Mouse (Mus musculus) CH12.LX (cell line): Measurements from ENCODE around the gene Il27ra. TPM values are rescaled to one million over a fixed set of nuclear protein-coding genes. Genes with fewer than 3 reads are reported as not detected.
A peak's percentile ranks its signal among the peaks of the same experiment; 100 is the strongest.

ENCODE experiments used
- DNase-seq: peaks from one replicate; pipeline ENCODE4 v3.0.0-alpha.2; 2013; ENCODE audit errors: extremely low read depth
- H3K27ac ChIP-seq: 2 replicates; pipeline ENCODE4 v1.5.1; 2012; ENCODE audit warnings: low read depth, mild to moderate bottlenecking, control low read depth, moderate library complexity; ENCODE audit not compliant: insufficient read depth
- H3K27me3 ChIP-seq: replicated peaks from 2 replicates; pipeline ENCODE3; 2012; ENCODE audit warnings: inconsistent platforms
- H3K36me3 ChIP-seq, 2 experiments: replicated peaks in 1 of 2; 2 replicates each; pipeline versions ENCODE3 to v1.6.1; 2012; ENCODE audit warnings: inconsistent platforms in 1 of 2, low read length in 1 of 2, mild to moderate bottlenecking in 1 of 2, mixed read lengths in 1 of 2, moderate library complexity in 1 of 2; ENCODE audit not compliant: control insufficient read depth in 1 of 2, insufficient read depth in 1 of 2
- H3K4me1 ChIP-seq, 2 experiments: 2 replicates each; pipeline ENCODE4 v1.6.1; 2012; ENCODE audit warnings: inconsistent platforms in 1 of 2, moderate library complexity in 1 of 2; ENCODE audit not compliant: insufficient read depth in 2 of 2, control insufficient read depth in 1 of 2
- H3K4me2 ChIP-seq: 2 replicates; pipeline ENCODE4 v1.6.1; 2012; ENCODE audit warnings: low read depth, mild to moderate bottlenecking, control low read depth; ENCODE audit not compliant: poor library complexity, insufficient read depth, severe bottlenecking
- H3K4me3 ChIP-seq, 3 experiments: fragments of 150-350 bp in 1 of 3; sonication (generic) in 1 of 3; replicated peaks in 1 of 3; 2 replicates each; pipeline versions ENCODE3 to v1.5.1; 2011 to 2012; ENCODE audit warnings: low read depth in 2 of 3, low read length in 2 of 3, mild to moderate bottlenecking in 2 of 3, moderate library complexity in 2 of 3, control low read depth in 1 of 3, improper control_type of control experiment in 1 of 3, inconsistent platforms in 1 of 3, mixed read lengths in 1 of 3; ENCODE audit not compliant: poor library complexity in 1 of 3
- H3K79me2 ChIP-seq: replicated peaks from 2 replicates; pipeline ENCODE4 v1.6.1; 2012; ENCODE audit warnings: mild to moderate bottlenecking, moderate library complexity; ENCODE audit not compliant: control insufficient read depth, poor library complexity, insufficient read depth, severe bottlenecking; ENCODE audit errors: extremely low read depth
- H3K9ac ChIP-seq: 2 replicates; pipeline ENCODE4 v1.6.1; 2012; ENCODE audit warnings: low read depth, mild to moderate bottlenecking, control low read depth, moderate library complexity; ENCODE audit not compliant: insufficient read depth
- H3K9me3 ChIP-seq: replicated peaks from 2 replicates; pipeline ENCODE3; 2012; ENCODE audit warnings: low read length, inconsistent platforms, mixed read lengths
- BHLHE40 ChIP-seq: IDR thresholded peaks from 2 replicates; pipeline ENCODE4 v1.6.1; 2011; ENCODE audit warnings: mild to moderate bottlenecking, low read depth, low read length, improper control_type of control experiment
- CHD1 ChIP-seq: IDR thresholded peaks from 2 replicates; pipeline ENCODE4 v1.6.1; 2012; ENCODE audit warnings: low read depth, low read length, improper control_type of control experiment, inconsistent platforms
- CHD2 ChIP-seq: IDR thresholded peaks from 2 replicates; pipeline ENCODE4 v1.6.1; 2011; ENCODE audit warnings: low read length, improper control_type of control experiment
- CTCF ChIP-seq, 2 experiments: IDR thresholded peaks in 1 of 2; conservative IDR thresholded peaks in 1 of 2; 2 replicates each; pipeline ENCODE4 v1.5.1; 2011 to 2012; ENCODE audit warnings: low read depth in 2 of 2, low read length in 2 of 2, improper control_type of control experiment in 1 of 2, inconsistent platforms in 1 of 2, mild to moderate bottlenecking in 1 of 2, moderate library complexity in 1 of 2
- E2F4 ChIP-seq: IDR thresholded peaks from 2 replicates; pipeline ENCODE4 v1.6.1; 2011; ENCODE audit warnings: low read depth, low read length, improper control_type of control experiment; ENCODE audit not compliant: insufficient replicate concordance
- ETS1 ChIP-seq: conservative IDR thresholded peaks from 2 replicates; pipeline ENCODE4 v1.6.1; 2012; ENCODE audit warnings: low read depth, mild to moderate bottlenecking, inconsistent platforms, low read length, improper control_type of control experiment, moderate library complexity
- HCFC1 ChIP-seq: IDR thresholded peaks from 2 replicates; pipeline ENCODE4 v1.6.1; 2012; ENCODE audit warnings: low read depth, mild to moderate bottlenecking, inconsistent platforms, low read length, improper control_type of control experiment
- IRF4 ChIP-seq: IDR thresholded peaks from 2 replicates; pipeline ENCODE4 v1.6.1; 2014; ENCODE audit warnings: low read depth, mild to moderate bottlenecking, inconsistent platforms, low read length, improper control_type of control experiment
- JUN ChIP-seq: IDR thresholded peaks from 2 replicates; pipeline ENCODE4 v1.6.1; 2011; ENCODE audit warnings: low read depth, mild to moderate bottlenecking, low read length, improper control_type of control experiment, moderate library complexity; ENCODE audit not compliant: insufficient read depth
- KAT2A ChIP-seq: IDR thresholded peaks from 2 replicates; pipeline ENCODE4 v1.6.1; 2012; ENCODE audit warnings: low read length, improper control_type of control experiment, inconsistent platforms; ENCODE audit not compliant: insufficient replicate concordance
- MAX ChIP-seq: IDR thresholded peaks from 2 replicates; pipeline ENCODE4 v1.6.1; 2011; ENCODE audit warnings: low read length, improper control_type of control experiment
- MEF2A ChIP-seq: IDR thresholded peaks from 2 replicates; pipeline ENCODE4 v1.6.1; 2014; ENCODE audit warnings: low read depth, mild to moderate bottlenecking, inconsistent platforms, low read length, improper control_type of control experiment, borderline replicate concordance
- MXI1 ChIP-seq: IDR thresholded peaks from 2 replicates; pipeline ENCODE4 v1.6.1; 2011; ENCODE audit warnings: mild to moderate bottlenecking, low read depth, low read length, improper control_type of control experiment
- MYC ChIP-seq: IDR thresholded peaks from 2 replicates; pipeline ENCODE4 v1.6.1; 2011; ENCODE audit warnings: low read depth, mild to moderate bottlenecking, improper control_type of control experiment, low read length
- NELFE ChIP-seq: IDR thresholded peaks from 2 replicates; pipeline ENCODE4 v1.6.1; 2011; ENCODE audit warnings: low read depth, low read length, improper control_type of control experiment
- NRF1 ChIP-seq: IDR thresholded peaks from 2 replicates; pipeline ENCODE4 v1.6.1; 2014; ENCODE audit warnings: low read depth, mild to moderate bottlenecking, inconsistent platforms, low read length, improper control_type of control experiment, moderate library complexity
- PAX5 ChIP-seq: IDR thresholded peaks from 2 replicates; pipeline ENCODE4 v1.6.1; 2012; ENCODE audit warnings: low read length, inconsistent platforms, mixed read lengths
- POLR2A ChIP-seq: IDR thresholded peaks from 2 replicates; pipeline ENCODE4 v1.6.1; 2011; ENCODE audit warnings: low read depth, mild to moderate bottlenecking, improper control_type of control experiment, low read length
- POLR2AphosphoS2 ChIP-seq: IDR thresholded peaks from 2 replicates; pipeline ENCODE4 v1.6.1; 2011; ENCODE audit warnings: low read depth, low read length, improper control_type of control experiment
- RAD21 ChIP-seq: IDR thresholded peaks from 2 replicates; pipeline ENCODE4 v1.6.1; 2011; ENCODE audit warnings: low read depth, mild to moderate bottlenecking, low read length, improper control_type of control experiment, moderate library complexity
- RCOR1 ChIP-seq: conservative IDR thresholded peaks from 2 replicates; pipeline ENCODE4 v1.6.1; 2012; ENCODE audit warnings: low read depth, mild to moderate bottlenecking, inconsistent platforms, low read length, improper control_type of control experiment
- SMC3 ChIP-seq: IDR thresholded peaks from 2 replicates; pipeline ENCODE4 v1.6.1; 2011; ENCODE audit warnings: low read depth, low read length, improper control_type of control experiment
- TCF12 ChIP-seq: IDR thresholded peaks from 2 replicates; pipeline ENCODE4 v1.6.1; 2014; ENCODE audit warnings: low read depth, mild to moderate bottlenecking, inconsistent platforms, low read length, improper control_type of control experiment
- UBTF ChIP-seq: IDR thresholded peaks from 2 replicates; pipeline ENCODE4 v1.6.1; 2012; ENCODE audit warnings: low read depth, mild to moderate bottlenecking, inconsistent platforms, low read length, improper control_type of control experiment, moderate library complexity
- USF1 ChIP-seq: IDR thresholded peaks from 2 replicates; pipeline ENCODE4 v1.6.1; 2014; ENCODE audit warnings: low read depth, mild to moderate bottlenecking, inconsistent platforms, low read length, improper control_type of control experiment
- USF2 ChIP-seq: conservative IDR thresholded peaks from 2 replicates; pipeline ENCODE4 v1.6.1; 2011; ENCODE audit warnings: low read depth, low read length, improper control_type of control experiment
- ZC3H11A ChIP-seq: IDR thresholded peaks from 2 replicates; pipeline ENCODE4 v1.6.1; 2012; ENCODE audit warnings: low read depth, mild to moderate bottlenecking, inconsistent platforms, low read length, improper control_type of control experiment
- ZKSCAN1 ChIP-seq: IDR thresholded peaks from 2 replicates; pipeline ENCODE4 v1.6.1; 2012; ENCODE audit warnings: low read depth, inconsistent platforms, low read length, improper control_type of control experiment, borderline replicate concordance
- ZMIZ1 ChIP-seq: IDR thresholded peaks from 2 replicates; pipeline ENCODE4 v1.6.1; 2012; ENCODE audit warnings: low read depth, mild to moderate bottlenecking, inconsistent platforms, low read length, improper control_type of control experiment
- dilution Hi-C: fragments of 300-500 bp; cut with MboI; formaldehyde crosslinking; loops from 2 replicates; pipeline ENCODE4 v1.14.3; 2020; ENCODE audit warnings: low sequenced_read_pairs; ENCODE audit not compliant: extremely low pct_unique_long_range_greater_than_20kb, extremely low pct_ligation_motif_present
- in situ Hi-C: fragments of 300-500 bp; cut with MboI; formaldehyde crosslinking; loops from 3 replicates; pipeline ENCODE4 v1.14.3; 2019; ENCODE audit warnings: low sequenced_read_pairs, low pct_ligation_motif_present, low pct_unique_long_range_greater_than_20kb, mixed read lengths
- polyA plus RNA-seq: library from polyadenylated mRNA; unstranded; fragments of >175 nt; gene quantifications from 2 replicates; pipeline ENCODE4 v1.2.1, GENCODE M21; 2012; ENCODE audit warnings: low read depth; ENCODE audit not compliant: insufficient read length
- total RNA-seq, 2 experiments: library from RNA; depleted of rRNA; stranded (reverse); fragments of 300-350 nt in 1 of 2; fragments of >200 nt in 1 of 2; gene quantifications; 2 replicates each; pipeline ENCODE4 v1.2.3; 2012 to 2014

Gene Il27ra
- total and polyA plus RNA-seq, 3 experiments: 1.4 to 2.4 (median 2.3) TPM

GRCm38 (mm10) chr8:83997511-83998141 lies 44.8 kb downstream of the Il27ra start, which contains the start of gene Samd1:
Gene Samd1, plus strand, starts transcription at chr8:83997672.
- in situ Hi-C loops (no loop called here), dilution Hi-C loops (no loop called here)
- peaks cover 10 to 23% of the 10 kb centered on the region in 2 experiments for H3K4me1 ChIP-seq
- no peaks in the 10 kb centered on the region for H3K27me3 ChIP-seq
- H3K27ac ChIP-seq: peak within 1 kb of the TSS; percentile 53
- peaks cover 14 to 38% of the 10 kb centered on the region in 2 experiments for H3K36me3 ChIP-seq
- no peak for TF ChIP-seq NELFE
- TF ChIP-seq POLR2A: no peak
- peak; percentile 75 for TF ChIP-seq NRF1
- no peak for TF ChIP-seq MYC
- peaks cover 3% of the 10 kb centered on the region; the same call in 1 of the 2 replicates for H3K79me2 ChIP-seq
- no peak for DNase-seq
- H3K4me2 ChIP-seq: peak within 1 kb of the TSS; percentile 62
- no peaks in the 10 kb centered on the region for H3K9me3 ChIP-seq
- H3K4me3 ChIP-seq: peak within 1 kb of the TSS; percentile 58 to 80 (median 71)
- peak within 1 kb of the TSS; percentile 81 for H3K9ac ChIP-seq

DNA sequence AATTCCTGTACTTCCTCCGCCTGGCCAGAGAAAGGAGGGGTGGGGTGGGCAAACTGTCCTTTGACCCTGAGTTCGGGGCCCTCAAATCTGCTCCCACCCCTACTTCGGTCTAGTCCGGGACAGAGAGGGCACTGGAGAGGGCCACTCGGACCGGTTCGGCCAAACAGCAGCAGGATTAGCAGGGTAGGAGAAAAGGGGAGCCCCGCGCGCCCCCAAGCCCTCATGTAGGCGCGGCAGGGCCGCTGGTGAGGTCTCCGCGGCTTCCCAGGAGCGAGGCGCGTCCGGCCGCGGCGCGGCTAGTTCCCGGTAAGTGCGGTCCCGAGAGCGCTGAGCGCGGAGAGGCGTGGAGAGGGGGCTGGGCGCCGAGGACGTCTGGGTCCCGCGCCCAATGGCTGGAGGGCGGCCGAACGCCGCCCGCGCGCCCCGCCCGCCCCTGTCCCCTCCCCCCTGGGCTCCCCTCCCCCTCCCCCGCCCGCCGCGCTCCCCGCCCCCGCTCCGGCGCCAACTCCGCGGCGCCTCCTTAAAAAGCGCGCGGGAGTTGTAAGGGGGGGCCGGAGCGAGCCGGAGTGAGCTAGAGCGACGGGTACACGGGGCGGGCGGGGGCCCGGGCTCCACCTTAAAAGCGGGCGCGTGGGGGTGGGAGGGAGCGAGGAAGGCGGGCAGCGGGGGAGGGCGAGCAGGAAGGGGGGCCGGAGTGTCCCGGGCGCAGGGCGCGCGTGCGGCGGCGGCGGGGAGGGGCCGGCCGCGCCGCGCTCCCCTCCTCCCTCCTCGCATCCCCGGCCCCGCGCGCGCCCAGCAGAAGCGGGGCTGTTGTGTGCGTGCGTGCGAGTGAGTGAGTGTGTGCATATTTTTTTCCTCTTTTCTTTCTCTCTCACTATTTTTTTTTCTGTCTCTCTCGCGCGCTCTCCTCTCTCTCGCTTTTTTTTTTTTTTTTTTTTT lies 45.6 kb downstream of the Il27ra start:
- peaks cover 10 to 25% of the 10 kb centered on the region in 2 experiments for H3K4me1 ChIP-seq
- no peaks in the 10 kb centered on the region for H3K27me3 ChIP-seq
- DNase-seq: peak; percentile 77
- peaks cover 3% of the 10 kb centered on the region; the same call in 1 of the 2 replicates for H3K79me2 ChIP-seq
- H3K4me2 ChIP-seq: peak overlapping the region; percentile 18
- in situ Hi-C loops: no loop called here
- H3K27ac ChIP-seq: peak overlapping the region; percentile 51; the same call in 1 of the 2 replicates
- H3K4me3 ChIP-seq: peak overlapping the region; percentile 32 to 71 (median 71)
- peak overlapping the region; percentile 81 for H3K9ac ChIP-seq
- dilution Hi-C loops: no loop called here
- no peaks in the 10 kb centered on the region for H3K9me3 ChIP-seq
- H3K36me3 ChIP-seq: peaks cover 14 to 36% of the 10 kb centered on the region in 2 experiments
- no peak for TF ChIP-seq MYC
- TF ChIP-seq ZKSCAN1: no peak
- TF ChIP-seq UBTF: no peak
- no peak for TF ChIP-seq USF2
- no peak for TF ChIP-seq NRF1
- TF ChIP-seq RCOR1: no peak
- TF ChIP-seq ZMIZ1: peak; percentile 53; the same call in 1 of the 2 replicates
- no peak for TF ChIP-seq ZC3H11A
- TF ChIP-seq MAX: no peak
- no peak for TF ChIP-seq KAT2A
- peak; percentile 78 for TF ChIP-seq CHD2
- TF ChIP-seq PAX5: no peak
- TF ChIP-seq IRF4: no peak; the same call in 1 of the 2 replicates
- TF ChIP-seq CTCF (conservative IDR thresholded peaks at IDR 0.05 in 1 of 2, IDR thresholded peaks at IDR 0.05 in 1 of 2; ENCODE audit: low read depth in 2 of 2, low read length in 2 of 2): no peak
- TF ChIP-seq HCFC1: no peak; the same call in 1 of the 2 replicates
- no peak for TF ChIP-seq E2F4
- no peak for TF ChIP-seq ETS1
- TF ChIP-seq CHD1: no peak
- TF ChIP-seq MXI1: no peak; the same call in 1 of the 2 replicates
- no peak for TF ChIP-seq SMC3
- no peak for TF ChIP-seq JUN
- peak; percentile 39; the same call in 1 of the 2 replicates for TF ChIP-seq BHLHE40
- TF ChIP-seq TCF12: peak; percentile 68
- TF ChIP-seq RAD21: no peak
- TF ChIP-seq POLR2AphosphoS2: no peak
- TF ChIP-seq USF1: no peak
- no peak for TF ChIP-seq MEF2A
